Mouse (Mus musculus) cerebellum, adult 18-20 months (tissue): ENCODE results near the gene Ndrg4.
"Not testable (repeated sequence)": the region's sequence is repeated elsewhere in the genome, so short reads cannot be mapped to it uniquely, and the experiment has no call there.

ENCODE experiments used
- DNase-seq, 2 experiments: peaks; one replicate each; pipeline ENCODE4 v3.0.0; 2021

The Ndrg4 gene

DNA sequence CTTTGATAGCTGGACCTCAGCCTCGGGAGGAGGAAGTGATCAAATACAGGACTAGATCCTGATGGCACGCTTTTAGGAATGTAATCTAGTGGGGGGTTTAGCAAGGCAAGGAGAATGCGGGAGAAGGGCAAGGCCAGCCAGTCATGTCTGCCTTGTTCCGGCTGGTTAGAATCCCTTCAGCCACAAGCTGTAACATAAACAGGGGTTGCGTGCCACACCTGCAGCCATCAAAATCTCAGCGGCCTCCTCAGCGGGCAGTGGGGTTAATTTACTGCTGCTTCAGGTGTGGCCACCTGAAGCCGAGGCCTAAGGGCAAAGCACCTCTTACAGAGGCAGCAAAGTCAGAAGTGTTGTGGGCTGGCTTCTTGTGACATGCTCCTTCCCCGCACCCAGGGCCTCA lies at the start of gene Ndrg4:
Gene Ndrg4 (plus strand): TSS at position 350 of the 400 bp plus-strand sequence.
- no peak for DNase-seq

DNA sequence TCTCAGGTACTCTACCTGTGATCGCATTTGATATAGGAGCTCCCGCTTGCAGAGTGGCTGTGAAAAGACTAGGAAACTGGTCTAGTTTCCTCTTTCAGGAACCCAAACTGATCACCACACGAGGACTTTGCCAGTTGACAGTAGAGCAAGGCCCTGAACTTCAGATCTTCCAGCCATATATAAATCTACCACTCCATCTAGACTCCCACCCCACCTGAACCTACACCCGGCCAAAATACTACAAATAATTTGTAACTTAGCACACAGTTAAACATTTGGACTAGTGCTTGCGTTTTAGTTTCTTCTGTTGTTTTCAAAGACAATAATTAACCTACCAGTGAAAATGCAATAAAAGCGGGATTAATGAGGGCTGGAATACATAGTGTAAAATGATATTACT lies 43.9 kb upstream of the Ndrg4 start:
- DNase-seq = peak in 1 of 2 experiments; percentile 7

- peak; percentile 91 to 92 for DNase-seq
Measured at GRCm38 (mm10) chr8:95633262-95634062, 43.3 kb upstream of the Ndrg4 start, which contains the start of gene Gins3. TSS of gene Gins3 (plus strand) at chr8:95633453.

DNA sequence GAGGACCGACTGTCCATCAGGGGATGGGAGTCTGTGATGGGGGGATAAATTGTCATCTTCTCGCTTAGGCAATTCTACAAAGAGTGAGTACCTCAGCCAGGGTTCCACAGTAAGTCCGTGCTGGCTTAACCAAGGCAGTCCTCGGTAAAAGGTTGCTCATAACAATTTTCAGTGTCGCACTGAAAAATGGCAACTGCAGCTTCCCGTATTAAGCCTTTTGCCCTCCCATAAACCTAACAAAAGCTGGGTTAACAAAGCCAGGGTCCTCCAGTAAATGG lies 42.8 kb upstream of the Ndrg4 start:
- no peak for DNase-seq

DNA sequence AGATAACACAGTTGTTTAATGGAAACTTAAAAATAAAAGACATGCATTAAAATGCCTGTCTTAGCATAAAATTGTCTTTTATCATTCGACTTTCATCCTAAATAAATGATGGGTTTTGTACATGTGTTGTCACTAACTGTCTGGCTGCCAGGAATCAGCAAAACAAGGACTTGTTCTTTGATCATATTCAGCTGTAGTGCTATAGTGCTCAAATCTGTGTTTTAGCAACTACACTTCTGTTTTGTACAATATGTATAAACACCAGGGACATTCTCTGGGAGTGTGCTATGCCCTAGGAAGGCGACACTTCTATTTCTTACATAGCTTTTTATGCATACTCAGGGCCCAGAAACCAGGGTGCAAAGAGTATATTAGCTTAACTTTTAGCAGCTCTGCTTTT lies 31.8 kb upstream of the Ndrg4 start:
- no peak for DNase-seq

DNA sequence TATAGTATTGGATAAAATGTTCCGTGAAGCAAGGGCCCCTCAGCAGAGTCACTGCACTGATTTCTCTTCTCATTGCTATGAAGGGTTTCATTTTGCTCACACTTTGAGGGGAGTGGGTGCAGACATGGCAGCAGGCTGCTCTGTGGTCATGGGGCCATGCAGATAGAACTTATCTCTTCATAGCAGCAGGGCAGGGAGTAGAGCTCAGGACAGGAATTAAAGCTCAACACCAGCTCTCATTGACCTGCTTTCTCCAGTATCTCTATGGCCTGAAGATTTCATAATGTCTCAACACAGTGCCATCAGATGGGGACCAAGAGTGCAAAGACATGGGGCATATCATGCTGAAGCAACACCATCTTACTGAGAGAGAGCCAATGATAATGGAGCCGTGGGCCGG lies 28.5 kb upstream of the Ndrg4 start:
- DNase-seq = no peak

DNA sequence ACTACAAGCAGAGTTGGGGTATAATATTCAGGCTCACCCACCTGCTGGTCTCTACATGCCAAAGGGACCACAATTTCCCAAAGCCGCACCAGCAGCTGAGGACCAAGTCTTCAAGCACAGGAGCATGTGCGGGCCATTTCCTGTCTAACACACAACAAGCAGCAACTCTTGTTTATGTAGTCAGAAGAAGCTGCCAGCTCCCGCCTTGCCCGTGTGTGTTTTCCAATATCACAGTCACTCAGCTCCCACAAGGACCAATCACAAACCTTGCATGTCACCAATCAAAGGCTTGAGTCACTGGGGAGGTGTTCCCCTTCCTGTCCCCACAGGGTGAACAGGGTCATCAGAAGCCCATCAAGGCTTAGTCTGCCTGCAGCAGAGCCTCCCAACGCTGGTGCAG lies 23.4 kb upstream of the Ndrg4 start:
- DNase-seq = no peak

GRCm38 (mm10) chr8:95655831-95656230 lies 20.9 kb upstream of the Ndrg4 start:
- DNase-seq = no peak

- no peak for DNase-seq
Measured at GRCm38 (mm10) chr8:95656316-95657002, 20.3 kb upstream of the Ndrg4 start.

DNA sequence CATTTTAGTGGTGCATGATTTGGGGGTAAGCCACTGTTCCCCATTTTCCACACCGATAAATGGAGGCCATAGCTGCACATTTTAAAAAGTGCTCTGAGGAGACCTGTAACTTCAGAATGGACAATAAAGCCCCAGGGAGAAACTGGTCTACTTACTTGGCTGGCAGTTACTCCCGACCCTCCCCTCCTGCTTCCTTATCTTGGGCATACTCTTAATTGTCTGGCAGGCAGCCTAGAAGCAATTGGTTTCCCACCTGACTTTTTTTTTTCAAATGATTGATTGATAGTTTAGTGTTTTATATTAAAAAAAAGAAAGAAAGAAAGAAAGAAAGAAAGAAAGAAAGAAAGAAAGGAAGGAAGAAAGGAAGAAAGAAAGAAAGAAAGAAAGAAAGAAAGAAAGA lies 19.3 kb upstream of the Ndrg4 start:
- DNase-seq = no peak

GRCm38 (mm10) chr8:95660334-95660882 lies 16.4 kb upstream of the Ndrg4 start:
- DNase-seq = no peak

DNA sequence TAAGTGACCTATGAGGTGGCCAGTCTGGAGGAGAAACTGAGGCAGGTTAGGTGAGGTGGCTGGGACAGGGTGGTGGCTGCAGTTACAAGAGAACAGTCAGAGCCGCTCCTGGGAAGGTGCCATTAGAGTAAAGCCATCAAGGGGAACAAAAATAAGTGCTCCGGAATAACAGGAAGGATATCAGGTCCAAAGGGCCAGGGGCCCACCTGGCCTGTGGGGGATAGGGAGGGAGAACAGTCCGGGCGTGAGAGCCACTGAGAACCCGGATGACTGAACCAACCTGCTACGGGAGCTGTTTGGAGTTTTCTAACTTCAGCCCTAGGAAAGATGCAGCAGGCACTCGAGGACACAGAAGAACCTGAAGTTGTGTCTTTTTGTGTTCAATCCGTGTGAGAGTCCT lies 15.7 kb upstream of the Ndrg4 start:
- no peak for DNase-seq

GRCm38 (mm10) chr8:95661575-95661974 lies 15.2 kb upstream of the Ndrg4 start:
- DNase-seq = no peak

DNA sequence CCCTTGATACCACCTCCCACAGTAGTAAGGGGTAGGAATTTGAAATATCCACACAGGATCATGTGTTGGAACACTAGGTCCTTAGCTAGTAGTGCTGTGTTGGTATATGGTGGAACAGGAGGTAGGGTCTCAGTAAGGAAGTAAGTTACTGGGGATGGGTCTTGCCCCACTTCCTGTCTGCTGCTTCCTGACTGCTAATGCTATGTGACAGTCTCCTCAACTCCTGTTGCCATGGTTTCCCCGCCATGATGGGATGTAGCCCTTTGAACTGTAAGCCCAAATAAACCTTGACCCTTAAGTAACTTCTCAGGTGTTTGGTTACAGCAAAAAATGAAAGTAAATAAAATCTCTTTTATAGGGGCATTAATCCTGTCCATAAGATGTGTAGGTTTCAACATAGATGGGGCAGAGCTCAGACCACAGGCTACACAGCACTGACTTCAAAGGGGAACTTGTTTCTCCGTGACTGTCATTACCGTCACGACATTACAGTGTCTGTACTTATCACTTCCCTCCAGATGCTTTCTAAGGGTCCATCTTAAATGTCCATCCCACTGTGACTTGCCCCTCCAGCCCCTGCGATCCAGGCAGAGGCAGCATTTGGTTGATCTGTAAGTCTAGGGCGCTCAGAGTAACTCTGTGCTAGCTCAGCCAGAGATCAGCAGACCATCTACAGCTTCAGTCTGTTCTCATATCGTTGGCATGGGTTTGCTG lies 13.7 kb upstream of the Ndrg4 start:
- no peak for DNase-seq

GRCm38 (mm10) chr8:95663599-95663949 lies 13.2 kb upstream of the Ndrg4 start:
- DNase-seq = no peak

- not testable (repeated sequence) for DNase-seq
Measured at GRCm38 (mm10) chr8:95665813-95666452, 10.8 kb upstream of the Ndrg4 start.

- DNase-seq = no peak
Measured at GRCm38 (mm10) chr8:95668163-95668958, 8.4 kb upstream of the Ndrg4 start.

- DNase-seq = no peak
Measured at GRCm38 (mm10) chr8:95669967-95670366, 6.8 kb upstream of the Ndrg4 start.

GRCm38 (mm10) chr8:95671861-95672260 lies 4.9 kb upstream of the Ndrg4 start:
- DNase-seq = no peak

DNA sequence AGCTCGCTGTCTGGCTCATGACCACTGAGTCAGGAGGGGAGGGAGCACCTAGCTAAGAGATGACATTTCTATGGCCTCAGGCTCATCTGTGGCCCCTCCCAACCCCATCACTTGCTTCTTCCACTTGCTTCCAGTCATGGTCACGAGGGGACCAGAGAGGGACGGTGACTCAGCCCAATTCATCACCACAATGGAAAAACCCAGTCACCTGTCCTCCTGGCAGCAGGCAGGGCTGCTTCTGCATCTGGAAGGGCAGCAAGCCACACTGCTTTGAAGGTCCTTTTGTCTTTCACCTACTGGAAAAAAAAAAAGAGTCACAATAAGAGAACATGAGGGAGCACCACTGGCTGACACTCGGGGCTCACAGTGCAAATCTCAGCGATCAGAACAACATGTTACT lies 4.0 kb upstream of the Ndrg4 start:
- no peak for DNase-seq

DNA sequence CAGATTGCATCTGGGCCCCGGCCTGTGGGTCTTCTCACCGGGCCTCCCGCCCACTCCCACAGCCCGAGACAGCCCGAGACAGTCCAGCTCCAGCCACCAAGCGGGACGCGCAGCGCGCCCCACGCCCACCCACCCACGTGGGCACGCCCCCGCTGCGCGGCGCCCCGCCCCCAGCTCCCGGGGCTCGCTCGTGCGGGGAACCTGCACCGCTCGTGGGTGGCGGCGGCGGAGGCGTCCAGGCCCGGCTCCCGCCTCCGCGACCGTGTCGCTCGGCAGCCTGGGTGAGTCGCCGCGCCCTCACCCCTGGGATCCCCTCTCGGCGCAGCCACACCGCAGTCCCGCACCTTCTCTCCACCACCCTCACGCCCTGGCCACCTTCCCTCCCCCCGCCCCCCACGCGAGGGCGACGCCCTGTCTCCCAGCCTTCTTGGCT lies 827 bp downstream of the Ndrg4 start:
- DNase-seq = peak in 1 of 2 experiments; percentile 27

- DNase-seq = peak; percentile 29 to 45
Measured at GRCm38 (mm10) chr8:95678024-95678611, 1.3 kb downstream of the Ndrg4 start.
